Mouse (Mus musculus): Measurements from ENCODE around the gene Taf10.

Taf10 gene

GRCm38 (mm10) chr7:105728701-105729428 lies 15.3 kb downstream of the Taf10 start:
- ATAC-seq (ENCODE audit: insufficient number of reproducible peaks, low FRiP score, low TSS enrichment) = no peak

- ATAC-seq (ENCODE audit: insufficient number of reproducible peaks, low FRiP score, low TSS enrichment) = no peak
Measured at GRCm38 (mm10) chr7:105726980-105727325, 17.2 kb downstream of the Taf10 start.

- peak; percentile 91 for ATAC-seq (ENCODE audit: insufficient number of reproducible peaks, low FRiP score, low TSS enrichment)
Measured at GRCm38 (mm10) chr7:105726144-105726979, 17.8 kb downstream of the Taf10 start.

- ATAC-seq (ENCODE audit: insufficient number of reproducible peaks, low FRiP score, low TSS enrichment) = no peak
Measured at GRCm38 (mm10) chr7:105721916-105722315, 22.2 kb downstream of the Taf10 start.

GRCm38 (mm10) chr7:105715366-105715765 lies 28.8 kb downstream of the Taf10 start:
- no peak for ATAC-seq (ENCODE audit: insufficient number of reproducible peaks, low FRiP score, low TSS enrichment)

- no peak for ATAC-seq (ENCODE audit: insufficient number of reproducible peaks, low FRiP score, low TSS enrichment)
Measured at GRCm38 (mm10) chr7:105708733-105709132, 35.4 kb downstream of the Taf10 start.

- no peak; the same call in 1 of the 2 replicates for ATAC-seq (ENCODE audit: insufficient number of reproducible peaks, low FRiP score, low TSS enrichment)
Measured at GRCm38 (mm10) chr7:105703816-105704215, 40.3 kb downstream of the Taf10 start.

GRCm38 (mm10) chr7:105703184-105703583 lies 41.0 kb downstream of the Taf10 start:
- peak; percentile 40; the same call in 1 of the 2 replicates for ATAC-seq (ENCODE audit: insufficient number of reproducible peaks, low FRiP score, low TSS enrichment)

- ATAC-seq (ENCODE audit: insufficient number of reproducible peaks, low FRiP score, low TSS enrichment) = no peak
Measured at GRCm38 (mm10) chr7:105690875-105691274, 53.3 kb downstream of the Taf10 start.
